Mouse (Mus musculus) lung, postnatal 25 days (tissue): ENCODE measurements around the gene Cdh20.

Experiments used
- DNase-seq: peaks from one replicate; pipeline ENCODE4 v3.0.0; 2022; ENCODE audit warnings: low spot score

The Cdh20 gene

DNA sequence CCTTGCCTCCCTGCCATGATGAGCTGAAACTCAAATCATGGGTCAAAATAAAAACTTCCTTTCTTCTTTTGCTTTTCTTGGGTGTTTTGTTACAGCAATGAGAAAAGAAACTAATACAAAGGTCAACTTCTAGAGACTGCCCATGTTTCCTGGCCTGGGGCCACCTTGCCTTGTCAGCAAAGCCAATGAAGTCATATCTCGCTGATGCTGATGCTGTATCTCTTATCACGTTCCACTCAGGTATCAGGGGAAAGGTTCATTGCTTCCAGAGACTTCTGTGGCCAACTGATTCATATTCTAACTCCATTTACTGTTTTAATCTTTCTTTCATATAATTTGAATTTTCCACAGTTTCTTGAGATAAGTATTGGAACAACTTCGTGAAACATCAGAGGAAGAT lies 273.3 kb downstream of the Cdh20 start:
- no peak for DNase-seq
